Mouse (Mus musculus) left cerebral cortex, adult 2 months (tissue): Measurements from ENCODE around the gene Hipk1. TPM values are rescaled to one million over a fixed set of nuclear protein-coding genes. Genes with fewer than 3 reads are reported as not detected.
A peak's percentile ranks its signal among the peaks of the same experiment; 100 is the strongest.

Experiments
- DNase-seq, 2 experiments: peaks; one replicate each; pipeline ENCODE4 v3.0.0; 2021 to 2022; ENCODE audit warnings: low spot score in 2 of 2, mixed read lengths in 1 of 2; ENCODE audit errors: extremely low spot score in 1 of 2
- H3K27ac ChIP-seq: fragments of 200-600 bp; 2 replicates; pipeline ENCODE4 v1.8.1; 2022
- H3K4me3 ChIP-seq: fragments of 200-600 bp; 2 replicates; pipeline ENCODE4 v1.8.1; 2022
- CTCF ChIP-seq: fragments of 200-600 bp; IDR thresholded peaks from 2 replicates; pipeline ENCODE4 v1.8.1; 2022; ENCODE audit warnings: antibody characterized with exemption, mild to moderate bottlenecking, moderate library complexity
- intact Hi-C: fragments of 180-260 bp; cut with DNase I; formaldehyde crosslinking; loops from one replicate; pipeline ENCODE4 v1.15.1; 2025
- total RNA-seq, 2 experiments: library from RNA; stranded (reverse); gene quantifications; 2 replicates each; pipeline ENCODE4 v1.2.3; 2021

Gene Hipk1
- total RNA-seq, 2 experiments from 2014 or later: 124 to 128 TPM

DNA sequence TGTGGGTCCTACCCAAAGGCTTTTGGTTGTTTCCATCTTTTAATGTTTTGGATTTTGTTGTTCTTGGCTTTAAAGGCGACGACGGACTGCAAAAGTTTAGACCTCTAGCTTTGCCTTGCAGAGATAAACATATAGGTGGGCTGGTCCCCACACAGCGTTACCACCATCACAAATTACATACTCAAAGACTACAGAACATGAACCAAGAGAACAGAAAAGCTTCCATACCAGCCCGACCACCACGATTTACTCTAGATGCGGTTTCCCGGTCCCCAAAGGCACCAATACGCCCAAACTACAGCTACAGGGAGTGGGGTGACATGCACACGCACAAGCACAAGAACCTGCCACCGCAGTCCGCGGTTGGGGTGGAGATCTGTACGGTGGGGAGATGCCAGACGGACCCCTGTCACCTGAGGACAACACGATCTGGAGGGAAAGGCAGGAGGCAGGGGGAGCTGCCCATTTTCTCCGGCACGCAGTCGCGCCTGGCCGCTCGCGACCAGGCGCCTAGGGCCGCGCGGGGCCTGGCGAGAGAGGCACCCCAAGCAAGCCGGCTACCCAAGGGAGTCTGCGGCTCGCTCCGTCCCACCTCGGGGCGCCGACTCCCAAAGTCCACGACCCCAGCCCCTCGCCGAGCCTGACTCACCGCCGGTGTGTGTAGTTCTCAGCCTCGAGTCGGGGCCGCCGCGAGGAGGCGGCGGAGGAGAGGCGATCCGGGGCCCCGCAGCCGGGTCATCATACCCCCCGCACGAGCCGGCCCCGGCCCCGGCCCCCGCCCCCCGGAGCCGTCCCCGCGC lies 817 bp downstream of the Hipk1 start:
- peak overlapping the region; percentile 90 for H3K4me3 ChIP-seq
- peak overlapping the region; percentile 99 for H3K27ac ChIP-seq
- no peak; the same call in 1 of the 2 replicates for TF ChIP-seq CTCF
- peak in 1 of 2 experiments; percentile 38 for DNase-seq
- intact Hi-C loops: loop anchor here (1.0 to 2.0 kb wide), 2 partner anchors 19 to 124 kb away; partner anchors contain the start of genes Ap4b1, Dclre1b, Gm43064 and Rsbn1

- peak overlapping the region; percentile 99 for H3K27ac ChIP-seq
- TF ChIP-seq CTCF: no peak
- DNase-seq: peak; percentile 20 to 21
- peak overlapping the region; percentile 90 for H3K4me3 ChIP-seq
- intact Hi-C loops: loop anchor here (2.0 kb wide), 1 partner anchor 125 kb away; the partner anchor contains the start of gene Rsbn1
Measured at GRCm38 (mm10) chr3:103789891-103790345, 1.4 kb downstream of the Hipk1 start.

- TF ChIP-seq CTCF: no peak
- no peak for DNase-seq
- H3K4me3 ChIP-seq: no peak overlapping the region
- H3K27ac ChIP-seq: no peak overlapping the region
- intact Hi-C loops: no loop called here
Measured at GRCm38 (mm10) chr3:103789096-103789495, 2.3 kb downstream of the Hipk1 start.

DNA sequence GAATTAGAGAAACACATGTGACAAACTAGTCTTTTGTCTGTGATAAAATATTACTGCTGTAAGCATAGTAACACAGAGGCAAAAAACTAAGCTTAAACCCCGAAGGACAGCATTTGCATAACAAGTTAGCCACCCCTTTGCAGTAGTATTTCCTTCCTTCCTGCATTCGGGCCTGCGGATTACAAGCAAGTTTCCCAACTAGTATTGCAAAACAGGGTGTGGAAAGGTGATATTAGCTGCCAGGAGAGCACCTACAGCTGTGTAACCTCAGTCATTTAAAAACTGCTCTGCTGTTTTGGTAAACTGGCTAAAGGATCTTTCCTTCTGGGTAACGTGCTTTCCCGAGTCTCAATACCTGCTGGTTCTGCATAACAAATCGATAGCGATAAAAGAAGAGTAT lies 4.1 kb downstream of the Hipk1 start:
- intact Hi-C loops: no loop called here
- TF ChIP-seq CTCF: no peak
- no peak overlapping the region for H3K4me3 ChIP-seq
- DNase-seq: no peak
- H3K27ac ChIP-seq: no peak overlapping the region

DNA sequence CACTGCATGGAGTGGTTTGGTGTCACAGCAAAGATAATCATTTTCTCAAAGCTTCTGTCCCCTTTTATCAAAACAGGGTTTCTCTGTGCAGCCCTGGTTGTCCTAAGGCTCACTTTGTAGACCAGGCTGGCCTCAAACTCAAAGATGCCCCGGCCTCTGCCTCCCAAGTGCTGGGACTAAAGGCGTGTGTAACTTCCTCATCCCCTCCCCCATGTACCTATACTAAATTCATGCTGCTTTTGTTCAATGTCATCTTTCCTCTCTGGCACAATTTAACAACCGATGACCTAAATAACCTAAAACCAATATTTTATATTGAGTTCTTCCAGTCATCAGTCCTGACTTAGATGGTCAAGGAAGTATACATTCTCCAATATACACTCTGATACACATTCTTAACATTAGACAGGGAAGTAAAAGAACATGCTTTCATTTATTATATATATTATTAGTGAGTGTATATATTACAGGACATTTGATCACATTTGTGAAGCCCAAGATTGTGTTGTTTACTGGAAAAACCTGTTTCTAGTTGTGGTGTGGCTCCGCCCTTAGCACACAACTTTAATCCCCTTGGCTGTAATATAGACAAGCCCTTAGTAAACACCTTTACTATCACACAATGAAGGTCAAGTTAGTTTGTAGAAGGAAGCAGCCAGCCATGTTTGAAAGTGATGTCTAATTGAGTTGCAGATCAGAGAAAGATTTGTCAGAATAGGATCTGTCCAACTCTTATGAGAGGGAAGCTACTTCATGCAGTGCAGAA lies 8.3 kb downstream of the Hipk1 start:
- H3K27ac ChIP-seq: no peak overlapping the region
- intact Hi-C loops: no loop called here
- TF ChIP-seq CTCF: no peak
- no peak for DNase-seq
- no peak overlapping the region for H3K4me3 ChIP-seq

GRCm38 (mm10) chr3:103780777-103781176 lies 10.6 kb downstream of the Hipk1 start:
- no peak for DNase-seq
- no peak for TF ChIP-seq CTCF
- intact Hi-C loops: no loop called here
- Histone ChIP-seq H3K27ac (peak overlapping the region; percentile 20; the same call in 1 of the 2 replicates), H3K4me3 (no peak overlapping the region)

- no peak for DNase-seq
- intact Hi-C loops: no loop called here
- Histone ChIP-seq H3K27ac (peak overlapping the region; percentile 10; the same call in 1 of the 2 replicates), H3K4me3 (no peak overlapping the region)
- TF ChIP-seq CTCF: no peak
Measured at GRCm38 (mm10) chr3:103780271-103780670, 11.1 kb downstream of the Hipk1 start.

DNA sequence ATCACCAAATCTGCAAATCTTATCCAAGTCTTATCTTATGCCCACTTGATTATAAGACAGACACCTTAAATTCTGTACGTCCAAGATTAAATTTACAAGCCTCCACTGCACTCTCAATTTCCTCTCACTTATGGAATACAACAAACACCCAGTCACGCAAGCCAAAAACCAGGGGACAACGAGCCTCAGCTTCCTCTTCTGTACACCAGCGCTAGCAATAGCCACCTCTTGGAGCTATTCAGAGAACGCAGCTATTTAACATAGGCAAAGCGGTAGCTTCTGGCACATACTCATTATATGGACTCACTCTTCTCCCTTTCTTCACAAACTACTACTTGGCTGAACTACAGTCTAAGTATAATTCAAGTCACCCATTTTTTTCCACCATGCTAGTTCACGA lies 12.2 kb downstream of the Hipk1 start:
- TF ChIP-seq CTCF: no peak
- intact Hi-C loops: no loop called here
- Histone ChIP-seq H3K4me3 (no peak overlapping the region), H3K27ac (no peak overlapping the region)
- no peak for DNase-seq

GRCm38 (mm10) chr3:103778660-103779059 lies 12.7 kb downstream of the Hipk1 start:
- Histone ChIP-seq H3K27ac (no peak overlapping the region), H3K4me3 (no peak overlapping the region)
- no peak for DNase-seq
- intact Hi-C loops: no loop called here
- TF ChIP-seq CTCF: no peak

DNA sequence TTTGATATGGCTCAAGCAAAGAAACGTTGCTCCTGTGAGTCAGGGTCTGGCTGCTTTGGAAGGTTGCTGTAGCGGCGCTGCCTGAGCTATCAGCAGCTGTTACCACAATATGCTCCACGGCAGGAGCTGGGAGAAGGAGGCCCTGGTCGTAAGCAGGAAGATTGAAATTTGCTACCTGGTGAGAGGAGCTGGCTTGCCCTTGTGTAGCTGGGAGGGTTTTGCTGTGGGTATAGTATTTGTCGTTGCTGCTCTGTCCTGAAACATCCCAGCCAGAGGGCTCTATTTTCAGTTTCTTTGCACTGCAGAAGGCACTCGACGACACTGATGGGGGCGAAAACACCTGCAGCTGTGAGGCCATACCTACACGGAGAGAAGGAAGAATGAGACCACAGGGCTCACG lies 13.4 kb downstream of the Hipk1 start:
- Histone ChIP-seq H3K4me3 (no peak overlapping the region), H3K27ac (no peak overlapping the region)
- DNase-seq: no peak
- no peak for TF ChIP-seq CTCF
- intact Hi-C loops: no loop called here

GRCm38 (mm10) chr3:103774009-103774408 lies 17.4 kb downstream of the Hipk1 start:
- Histone ChIP-seq H3K4me3 (no peak overlapping the region), H3K27ac (no peak overlapping the region)
- intact Hi-C loops: no loop called here
- no peak for DNase-seq
- no peak for TF ChIP-seq CTCF

DNA sequence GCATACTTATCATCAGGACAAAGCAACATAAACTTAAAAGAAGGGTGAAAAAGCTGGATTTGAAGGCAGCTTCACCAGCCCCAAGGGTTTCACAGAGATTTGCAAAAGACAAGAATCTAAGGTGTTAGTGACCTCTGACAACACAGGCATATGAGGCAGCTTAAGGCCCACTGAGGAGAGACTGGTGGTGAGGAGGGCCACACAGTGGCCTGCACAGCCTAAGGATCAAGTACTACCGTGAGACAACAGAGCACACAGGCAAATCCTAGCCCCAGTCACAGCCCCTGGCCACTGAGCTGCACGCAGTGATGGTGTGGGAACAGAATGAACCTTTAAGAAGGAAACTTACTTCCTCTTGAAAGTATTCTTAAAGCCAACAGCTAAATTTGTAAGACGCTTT lies 17.9 kb downstream of the Hipk1 start:
- TF ChIP-seq CTCF: no peak
- intact Hi-C loops: no loop called here
- no peak overlapping the region for H3K4me3 ChIP-seq
- no peak for DNase-seq
- H3K27ac ChIP-seq: peak overlapping the region; percentile 20; the same call in 1 of the 2 replicates
